16 mouse cellular contexts compared by ENCODE assay signal in the genomic region with DNA sequence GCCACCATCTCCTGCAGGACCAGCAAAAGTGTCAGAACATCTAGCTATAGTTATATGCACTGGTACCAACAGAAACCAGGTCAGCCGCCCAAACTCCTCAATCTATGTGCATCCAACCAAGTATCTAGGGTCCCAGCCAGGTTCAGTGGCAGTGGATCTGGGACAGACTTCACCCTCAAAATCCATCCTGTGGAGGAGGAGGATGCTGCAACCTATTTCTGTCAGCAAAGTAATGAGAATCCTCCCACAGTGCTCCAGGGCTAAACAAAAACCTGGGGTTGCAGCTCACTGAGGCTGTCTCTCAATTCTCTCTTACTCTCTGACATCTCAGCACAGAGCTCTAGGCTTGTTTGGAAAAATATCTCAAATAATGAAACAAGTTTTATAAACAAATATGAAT.
DNase-seq lines count a peak whose midpoint lies in the region; ATAC-seq lines count a peak whose summit lies in the region.
"Had no signal": no experiment of that assay in that cellular context is flagged by ENCODE, and none has a peak within 500 bp of the region (broad histone marks: within the 10 kb centered on the region; RNA-seq: fewer than 3 reads in every experiment).

No protein-coding gene starts in this region.

- DNase-seq in cerebellum, adult 18-20 months, result peak; percentile 0 to 1
- DNase-seq in cerebellum, postnatal 10 days, result no peak
- DNase-seq in cerebellum, adult 9-11 months, result peak; percentile 1
- DNase-seq in cerebellum, postnatal 36 days, result no peak
- DNase-seq in right cerebral cortex, adult 18-20 months, result peak; percentile 5
- no peak for DNase-seq in right cerebral cortex, postnatal 14 days
- DNase-seq in telencephalon, adult 2 months (ENCODE audit: low read depth, low spot score), result peak; percentile 12
- DNase-seq: adrenal gland, adult 2 months; adrenal gland, postnatal 10 days; adrenal gland, postnatal 25 days; cerebellum, adult 11-12 months; cerebellum, postnatal 14 days; forebrain, postnatal 0 days had no signal

- no peak for ATAC-seq in megakaryocyte-erythroid progenitor cell, adult 5-6 weeks (replicated peaks; ENCODE audit: low FRiP score, low TSS enrichment, poor library complexity, severe bottlenecking)
- ATAC-seq: forebrain, embryonic 13.5 days; forebrain, embryonic 15.5 days; forebrain, postnatal 0 days had no signal

Comparison
In these comparisons a context has a peak if more than half of its experiments do, and no peak if none do; other contexts are left out.
1. DNase-seq: peak in cerebellum, adult 18-20 months (2 of 2), cerebellum, adult 9-11 months (single experiment), right cerebral cortex, adult 18-20 months (single experiment) and telencephalon, adult 2 months (single experiment); none in cerebellum, postnatal 10 days (0 of 2), cerebellum, postnatal 36 days (0 of 2) and right cerebral cortex, postnatal 14 days (single experiment).